Mouse (Mus musculus): ENCODE data around the gene Sestd1. TPM values are rescaled to one million over a fixed set of nuclear protein-coding genes. Genes with fewer than 3 reads are reported as not detected.

Sestd1 gene
- polyA plus RNA-seq, 1 experiment = 11.3 TPM

- Histone ChIP-seq H3K36me3 (ENCODE audit: control insufficient read depth, insufficient read depth) (peaks cover 8% of the 10 kb centered on the region), H3ac (ENCODE audit: control insufficient read depth, insufficient read length) (no peak overlapping the region), H3K4me2 (ENCODE audit: low read depth) (no peak overlapping the region), H3K27me3 (ENCODE audit: control insufficient read depth, insufficient read depth, insufficient read length) (no peaks in the 10 kb centered on the region), H3K79me2 (ENCODE audit: control insufficient read depth, insufficient read depth) (no peaks in the 10 kb centered on the region), H3K4me3 (no peak overlapping the region)
- TF ChIP-seq TCF3 (IDR thresholded peaks at IDR 0.05; ENCODE audit: insufficient read length, low read depth) (no peak), CEBPB (IDR thresholded peaks at IDR 0.05; ENCODE audit: insufficient read depth, poor library complexity, severe bottlenecking) (0 out of 2 replicates have a peak, but pooled peaks have one; percentile 1), USF1 (IDR thresholded peaks at IDR 0.05; ENCODE audit: low read depth) (no peak)
Measured at GRCm38 (mm10) chr2:77183646-77184045, 96.7 kb downstream of the Sestd1 start.

- Histone ChIP-seq H3K79me2 (ENCODE audit: control insufficient read depth, insufficient read depth) (no peaks in the 10 kb centered on the region), H3K27me3 (ENCODE audit: control insufficient read depth, insufficient read depth, insufficient read length) (no peaks in the 10 kb centered on the region), H3K36me3 (ENCODE audit: control insufficient read depth, insufficient read depth) (peaks cover 2% of the 10 kb centered on the region), H3ac (ENCODE audit: control insufficient read depth, insufficient read length) (no peak overlapping the region), H3K4me3 (no peak overlapping the region), H3K4me2 (ENCODE audit: low read depth) (no peak overlapping the region)
- TF ChIP-seq E2F4 (IDR thresholded peaks at IDR 0.05; ENCODE audit: insufficient read depth) (no peak), CEBPB (IDR thresholded peaks at IDR 0.05; ENCODE audit: insufficient read depth, poor library complexity, severe bottlenecking) (no peak), MYOG (IDR thresholded peaks at IDR 0.05; ENCODE audit: control insufficient read depth in 1 of 3, insufficient read depth in 1 of 3, insufficient read length in 2 of 3, low read depth in 2 of 3) (no peak), TCF3 (IDR thresholded peaks at IDR 0.05; ENCODE audit: insufficient read length, low read depth) (no peak)
Measured at GRCm38 (mm10) chr2:77182996-77183380, 97.4 kb downstream of the Sestd1 start.

GRCm38 (mm10) chr2:77182271-77182995 lies 98.0 kb downstream of the Sestd1 start:
- Histone ChIP-seq H3K27me3 (ENCODE audit: control insufficient read depth, insufficient read depth, insufficient read length) (no peaks in the 10 kb centered on the region), H3ac (ENCODE audit: control insufficient read depth, insufficient read length) (no peak overlapping the region), H3K4me2 (ENCODE audit: low read depth) (peak overlapping the region; percentile 43), H3K79me2 (ENCODE audit: control insufficient read depth, insufficient read depth) (no peaks in the 10 kb centered on the region), H3K4me3 (no peak overlapping the region), H3K36me3 (ENCODE audit: control insufficient read depth, insufficient read depth) (no peaks in the 10 kb centered on the region)
- TF ChIP-seq POLR2AphosphoS2 (IDR thresholded peaks at IDR 0.05; ENCODE audit: insufficient read length, low read depth) (no peak), CEBPB (IDR thresholded peaks at IDR 0.05; ENCODE audit: insufficient read depth, poor library complexity, severe bottlenecking) (no peak), MAX (IDR thresholded peaks at IDR 0.05; ENCODE audit: low read depth) (no peak), TCF12 (IDR thresholded peaks at IDR 0.05; ENCODE audit: insufficient read depth, poor library complexity, severe bottlenecking) (no peak), TCF3 (IDR thresholded peaks at IDR 0.05; ENCODE audit: insufficient read length, low read depth) (no peak), REST (IDR thresholded peaks at IDR 0.05; ENCODE audit: insufficient read depth, insufficient read length) (no peak), MYOD1 (IDR thresholded peaks at IDR 0.05; ENCODE audit: control insufficient read depth in 1 of 3, insufficient read length in 2 of 3, low read depth in 2 of 3) (no peak), MYOG (IDR thresholded peaks at IDR 0.05; ENCODE audit: control insufficient read depth in 1 of 3, insufficient read depth in 1 of 3, insufficient read length in 2 of 3, low read depth in 2 of 3) (no peak), POLR2A (IDR thresholded peaks at IDR 0.05; ENCODE audit: insufficient read length, low read depth) (no peak), E2F4 (IDR thresholded peaks at IDR 0.05; ENCODE audit: insufficient read depth) (no peak)

- Histone ChIP-seq H3K27me3 (ENCODE audit: control insufficient read depth, insufficient read depth, insufficient read length) (no peaks in the 10 kb centered on the region), H3K4me2 (ENCODE audit: low read depth) (no peak overlapping the region), H3ac (ENCODE audit: control insufficient read depth, insufficient read length) (no peak overlapping the region), H3K79me2 (ENCODE audit: control insufficient read depth, insufficient read depth) (no peaks in the 10 kb centered on the region), H3K4me3 (no peak overlapping the region), H3K36me3 (ENCODE audit: control insufficient read depth, insufficient read depth) (no peaks in the 10 kb centered on the region)
- TF ChIP-seq E2F4 (IDR thresholded peaks at IDR 0.05; ENCODE audit: insufficient read depth) (no peak), CEBPB (IDR thresholded peaks at IDR 0.05; ENCODE audit: insufficient read depth, poor library complexity, severe bottlenecking) (0 out of 2 replicates have a peak, but pooled peaks have one; percentile 15), MYOG (IDR thresholded peaks at IDR 0.05; ENCODE audit: control insufficient read depth in 1 of 3, insufficient read depth in 1 of 3, insufficient read length in 2 of 3, low read depth in 2 of 3) (peak in 2 of 3 experiments; percentile 90 to 91), USF1 (IDR thresholded peaks at IDR 0.05; ENCODE audit: low read depth) (no peak), POLR2A (IDR thresholded peaks at IDR 0.05; ENCODE audit: insufficient read length, low read depth) (no peak), MAX (IDR thresholded peaks at IDR 0.05; ENCODE audit: low read depth) (no peak), TCF12 (IDR thresholded peaks at IDR 0.05; ENCODE audit: insufficient read depth, poor library complexity, severe bottlenecking) (peak; percentile 86), SRF (IDR thresholded peaks at IDR 0.05; ENCODE audit: control insufficient read depth, insufficient read length, low read depth) (no peak), TCF3 (IDR thresholded peaks at IDR 0.05; ENCODE audit: insufficient read length, low read depth) (peak; percentile 69), REST (IDR thresholded peaks at IDR 0.05; ENCODE audit: insufficient read depth, insufficient read length) (no peak), MYOD1 (IDR thresholded peaks at IDR 0.05; ENCODE audit: control insufficient read depth in 1 of 3, insufficient read length in 2 of 3, low read depth in 2 of 3) (peak; percentile 56 to 92 (median 68)), POLR2AphosphoS2 (IDR thresholded peaks at IDR 0.05; ENCODE audit: insufficient read length, low read depth) (no peak)
Measured at GRCm38 (mm10) chr2:77177472-77177871, 102.9 kb downstream of the Sestd1 start.

- no peak for TF ChIP-seq SRF (IDR thresholded peaks at IDR 0.05; ENCODE audit: control insufficient read depth, insufficient read length, low read depth)
- peak in 1 of 3 experiments; percentile 0 for TF ChIP-seq MYOD1 (IDR thresholded peaks at IDR 0.05; ENCODE audit: control insufficient read depth in 1 of 3, insufficient read length in 2 of 3, low read depth in 2 of 3)
- no peaks in the 10 kb centered on the region for H3K79me2 ChIP-seq (ENCODE audit: control insufficient read depth, insufficient read depth)
- no peak overlapping the region for H3K4me2 ChIP-seq (ENCODE audit: low read depth)
- H3K4me3 ChIP-seq = no peak overlapping the region
- no peak overlapping the region for H3ac ChIP-seq (ENCODE audit: control insufficient read depth, insufficient read length)
- H3K36me3 ChIP-seq (ENCODE audit: control insufficient read depth, insufficient read depth) = no peaks in the 10 kb centered on the region
- H3K27me3 ChIP-seq (ENCODE audit: control insufficient read depth, insufficient read depth, insufficient read length) = no peaks in the 10 kb centered on the region
Measured at GRCm38 (mm10) chr2:77176413-77176812, 104.0 kb downstream of the Sestd1 start.

Measured in myocyte (in vitro differentiated cells).